Mouse (Mus musculus) embryo, embryonic 11 days (tissue): Measurements from ENCODE around the gene Rhoh.

Experiments
- DNase-seq: peaks from one replicate; pipeline ENCODE4 v3.0.0-alpha.2; 2015

The Rhoh gene

DNA sequence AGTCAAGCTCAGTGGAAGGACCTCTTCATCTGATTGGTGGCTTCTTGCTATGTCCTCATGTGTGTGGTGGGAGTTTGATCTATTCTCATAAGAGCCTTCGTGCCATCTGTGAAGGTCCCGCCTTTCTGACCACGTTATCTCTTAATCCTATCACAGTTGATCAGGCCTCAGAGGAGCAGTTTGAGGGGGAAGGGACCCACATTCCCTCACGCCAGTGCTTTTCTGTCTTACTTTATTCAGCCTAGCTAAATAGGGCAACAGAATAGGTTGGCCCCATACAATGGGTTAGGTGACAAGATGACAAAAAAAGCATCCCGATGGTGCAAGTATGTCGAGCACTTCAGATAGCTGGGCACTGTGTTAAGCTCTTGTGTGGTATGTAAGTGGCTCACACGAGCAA lies 34.8 kb downstream of the Rhoh start:
- no peak for DNase-seq

DNA sequence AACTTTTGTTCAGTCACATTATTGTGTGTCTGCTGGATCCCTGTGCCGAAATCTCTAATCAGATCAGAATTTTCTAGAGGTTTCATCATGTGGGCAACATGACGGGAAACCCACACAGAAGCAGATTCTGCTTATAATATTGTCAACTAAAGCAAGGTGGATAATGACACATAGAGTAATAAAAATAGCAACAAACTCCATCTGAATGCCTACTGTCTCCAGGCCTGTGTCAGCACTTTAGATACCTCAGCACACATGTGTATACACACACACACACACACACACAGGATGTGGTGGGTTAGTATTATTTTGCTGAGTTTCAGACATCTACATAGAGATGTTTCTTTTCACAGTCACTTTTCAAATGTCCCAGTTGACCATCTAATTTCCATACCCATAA lies 36.7 kb downstream of the Rhoh start:
- DNase-seq: no peak

DNA sequence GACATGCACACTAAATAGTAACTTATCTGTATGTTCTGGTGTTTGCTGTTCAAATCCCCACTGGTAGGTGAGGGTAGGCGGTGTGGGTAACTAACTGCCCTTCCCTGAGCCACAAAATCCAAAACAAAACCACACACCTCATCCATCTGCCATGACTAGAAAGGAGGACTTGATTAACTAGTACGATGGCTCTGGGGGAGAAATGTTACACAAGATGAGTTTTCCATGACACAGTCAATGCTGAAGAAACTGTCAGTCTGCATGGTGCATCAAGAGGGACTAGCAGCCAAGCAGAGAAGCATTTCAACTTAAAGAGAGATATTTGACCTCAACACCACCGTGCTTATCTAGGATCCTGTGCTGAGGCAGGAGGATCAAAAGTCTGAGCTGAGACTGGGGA lies 37.7 kb downstream of the Rhoh start:
- DNase-seq: no peak

DNA sequence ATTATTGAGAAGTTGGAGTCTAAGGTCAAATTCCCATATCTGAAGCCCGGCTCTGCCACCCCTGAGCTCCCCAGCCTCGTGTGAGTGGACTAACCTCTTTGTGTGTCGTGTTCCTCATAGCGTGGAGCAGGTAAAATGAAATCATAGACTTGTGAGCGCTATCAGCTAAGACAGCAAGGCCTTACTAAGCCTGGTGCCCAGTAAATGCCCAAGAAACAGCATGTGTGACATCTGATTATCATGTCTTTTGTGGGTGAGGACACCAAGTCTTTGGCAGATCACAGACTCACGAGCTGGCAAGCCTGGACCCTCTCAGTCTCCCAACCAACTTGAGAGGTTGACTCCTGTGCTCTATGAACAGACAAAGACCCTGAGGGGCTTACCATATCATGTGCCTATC lies 39.1 kb downstream of the Rhoh start:
- no peak for DNase-seq

DNA sequence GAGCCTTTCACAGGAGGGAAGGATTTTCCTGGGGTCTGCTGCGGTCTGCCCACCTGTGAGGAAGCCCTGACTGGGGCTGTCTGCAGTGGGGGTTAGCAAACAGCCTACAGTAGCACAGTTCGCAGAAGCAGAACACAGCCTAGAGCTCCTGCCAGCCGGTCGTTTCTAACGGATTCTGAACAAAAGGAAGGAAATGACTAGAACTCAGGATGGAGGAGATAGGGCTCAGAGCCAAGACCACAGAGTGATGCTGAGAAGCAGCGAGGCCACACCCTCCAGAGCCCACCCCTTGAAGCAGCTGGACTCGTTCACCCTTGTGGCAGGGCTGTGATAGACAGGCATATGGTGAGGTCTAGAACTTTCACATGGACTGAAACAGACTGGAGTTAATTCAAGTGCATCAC lies 39.9 kb downstream of the Rhoh start:
- DNase-seq: no peak

DNA sequence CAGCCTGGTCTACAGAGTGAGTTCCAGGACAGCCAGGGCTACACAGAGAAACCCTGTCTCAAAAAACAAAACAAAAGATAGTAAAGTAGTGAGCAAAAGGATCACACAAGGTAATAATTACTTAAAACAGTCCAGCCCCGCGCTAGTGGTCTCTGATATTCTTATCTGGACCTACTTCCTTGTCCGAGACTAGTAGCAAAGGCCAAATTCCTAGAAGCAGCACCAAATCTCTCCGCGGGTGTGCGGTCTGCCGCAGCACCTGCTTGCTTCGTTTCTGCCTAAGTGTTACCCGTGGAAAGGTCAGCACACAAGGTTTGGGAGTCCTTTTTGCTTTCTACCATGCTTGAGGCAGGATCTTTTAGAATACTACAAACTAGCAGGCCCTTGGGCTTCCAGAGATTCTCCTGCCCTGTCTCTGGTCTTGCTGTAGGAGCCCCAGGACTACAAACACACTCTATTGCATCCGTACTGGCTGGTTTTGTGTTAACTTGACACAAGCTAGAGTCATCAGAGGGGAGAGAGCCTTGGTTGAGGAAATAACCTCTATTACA lies 40.9 kb downstream of the Rhoh start:
- DNase-seq: no peak

DNA sequence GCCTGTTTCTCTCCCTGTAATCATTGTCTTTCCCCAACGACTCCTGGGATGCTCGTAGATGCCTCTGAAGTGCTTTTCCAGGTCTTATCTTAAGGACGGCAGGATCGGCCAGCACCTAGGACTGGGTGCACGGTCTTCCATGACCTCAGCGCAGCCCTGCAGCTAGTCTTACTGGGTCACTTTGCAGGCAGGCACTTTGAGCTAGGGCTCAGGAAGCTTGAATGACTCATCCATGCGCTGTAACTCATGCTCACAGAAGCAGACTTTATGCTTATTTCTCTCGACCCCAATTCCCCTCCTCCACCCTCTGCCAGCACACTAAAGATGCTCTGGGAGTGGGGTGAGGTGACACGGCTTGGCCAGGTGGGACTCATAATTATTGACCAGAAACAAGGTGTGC lies 41.8 kb downstream of the Rhoh start:
- no peak for DNase-seq

DNA sequence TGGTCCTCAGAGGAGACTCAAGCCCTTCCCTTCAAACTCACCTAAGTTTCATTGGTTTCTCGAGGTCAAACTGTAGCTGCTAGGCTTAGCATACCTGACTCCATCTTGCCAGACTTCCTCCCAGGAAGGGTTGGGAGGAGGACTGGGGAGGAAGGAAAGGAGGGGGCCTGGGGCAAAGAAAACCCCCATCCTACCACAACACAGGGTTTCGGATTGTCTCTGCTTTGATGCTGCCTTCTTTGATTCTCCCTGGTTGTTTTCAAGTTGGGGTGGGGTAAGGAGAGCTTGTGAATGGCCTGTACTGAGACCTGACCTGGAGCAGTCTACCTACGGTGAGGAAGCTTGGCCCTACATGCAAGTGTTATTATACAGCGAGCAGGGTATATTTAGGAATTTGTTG lies 43.5 kb downstream of the Rhoh start:
- DNase-seq: no peak

DNA sequence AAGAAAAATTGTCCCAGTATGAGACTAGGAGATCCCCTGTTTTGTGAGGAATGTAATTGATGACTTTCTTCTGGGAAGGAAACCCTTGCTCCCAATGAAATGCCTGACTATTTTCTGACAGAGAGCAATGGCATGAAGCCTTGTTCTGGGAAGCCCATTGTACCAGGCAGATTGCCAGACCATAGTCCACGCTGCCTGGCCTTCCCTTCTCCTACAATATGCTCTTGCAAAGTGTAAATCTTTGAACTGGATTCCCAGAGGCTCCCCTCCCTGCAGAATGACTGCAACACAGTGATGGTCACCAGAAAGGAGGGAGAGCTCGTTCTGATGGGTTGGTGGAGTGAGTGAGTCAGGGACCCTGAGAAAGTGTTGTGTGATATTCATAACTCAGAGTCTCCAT lies 47.7 kb downstream of the Rhoh start:
- no peak for DNase-seq

DNA sequence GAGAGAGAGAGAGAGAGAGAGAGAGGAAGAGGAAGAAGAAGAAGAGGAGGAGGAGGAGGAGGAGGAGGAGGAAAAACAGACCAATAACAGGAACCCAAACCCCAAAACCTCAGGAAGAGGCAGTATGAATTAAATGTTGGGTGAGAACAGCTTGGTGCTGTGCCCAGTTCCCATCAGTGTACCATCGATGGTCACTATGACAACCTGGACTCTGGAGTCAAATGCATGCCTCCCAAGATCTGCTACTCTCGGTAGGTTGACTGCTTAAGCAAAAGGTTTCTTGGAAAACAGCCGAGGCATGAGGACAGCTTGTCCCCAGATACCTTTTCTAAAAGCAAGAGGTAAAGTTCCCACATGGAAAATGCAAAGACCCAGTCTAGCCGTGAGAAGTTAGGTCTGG lies 48.3 kb downstream of the Rhoh start:
- no peak for DNase-seq

DNA sequence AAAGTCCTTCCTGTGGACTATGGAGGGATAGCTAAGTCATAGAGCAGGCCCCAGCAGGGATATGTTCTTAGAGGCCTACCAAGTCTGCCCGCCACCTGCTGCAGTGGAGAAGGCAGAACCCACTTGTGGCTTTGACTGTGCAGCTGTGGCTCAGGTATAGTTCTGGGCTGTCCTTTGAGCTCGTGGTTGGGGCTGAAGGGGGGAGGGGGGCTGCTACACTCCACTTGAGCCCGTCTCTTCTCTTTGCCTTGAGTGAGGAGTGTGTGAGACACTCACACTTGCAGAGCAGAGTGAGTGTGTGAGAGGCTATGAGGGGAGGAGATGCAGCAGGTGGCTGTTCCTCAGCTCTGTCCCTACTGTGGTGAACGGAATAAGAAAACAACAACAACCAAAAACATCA lies 49.4 kb downstream of the Rhoh start:
- no peak for DNase-seq

DNA sequence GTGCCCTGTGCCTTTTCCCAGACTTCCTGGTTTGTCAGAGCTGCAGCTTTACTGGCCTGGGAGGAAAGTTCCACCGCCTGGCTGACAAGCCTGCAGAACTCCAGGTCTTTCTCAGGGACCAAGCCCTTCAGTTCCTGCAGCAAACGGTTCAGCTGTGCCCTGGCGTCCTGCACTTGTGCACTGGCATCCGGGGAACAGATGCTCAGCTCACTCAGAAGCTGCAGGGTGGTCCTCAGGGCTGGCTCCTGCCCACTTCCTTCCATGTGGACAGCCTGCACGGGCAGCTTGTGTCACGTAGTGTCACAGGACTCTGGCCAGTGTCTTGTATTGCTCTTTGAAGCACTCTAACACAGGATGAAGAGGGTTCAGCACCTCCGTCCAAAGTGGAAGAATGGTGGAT lies 50.7 kb downstream of the Rhoh start:
- no peak for DNase-seq

DNA sequence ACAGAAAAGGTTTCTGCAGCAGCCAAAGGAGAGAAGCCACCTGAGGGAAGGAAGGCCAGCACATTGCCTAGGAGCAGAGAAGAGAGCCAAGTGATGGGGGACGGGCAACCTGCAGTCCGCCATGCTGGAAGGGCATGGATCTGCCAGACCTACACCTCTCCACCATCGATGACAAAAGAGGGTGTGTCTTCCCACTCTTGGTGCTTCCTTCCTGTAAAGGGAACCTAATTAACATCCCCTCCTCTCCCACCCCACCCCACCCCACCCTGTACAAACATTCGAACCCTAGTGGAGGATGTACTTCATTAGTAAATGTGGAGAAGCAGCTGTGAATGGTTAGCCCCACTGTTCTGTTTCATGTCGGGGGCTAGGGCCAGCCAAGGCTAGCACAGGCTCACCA lies 51.2 kb downstream of the Rhoh start:
- DNase-seq: no peak

DNA sequence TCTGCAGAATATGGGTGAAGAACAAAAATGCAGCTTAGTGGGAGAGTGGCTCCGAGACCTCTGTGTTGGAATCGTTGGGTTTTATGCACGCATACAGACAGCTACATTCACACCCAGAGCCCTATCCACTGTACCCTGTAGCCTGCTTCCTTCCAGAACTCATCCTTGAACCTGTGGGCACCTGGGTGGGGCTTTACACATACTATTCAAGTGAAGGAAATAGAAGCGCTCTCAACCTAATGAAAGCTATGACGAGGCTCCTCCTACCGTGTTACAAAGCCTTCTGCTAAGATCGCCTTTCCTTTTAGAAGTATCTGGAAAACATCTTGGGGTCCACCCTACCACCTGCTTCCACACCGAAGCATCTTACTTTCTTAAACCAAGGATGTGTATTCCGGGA lies 52.1 kb downstream of the Rhoh start:
- DNase-seq: no peak

DNA sequence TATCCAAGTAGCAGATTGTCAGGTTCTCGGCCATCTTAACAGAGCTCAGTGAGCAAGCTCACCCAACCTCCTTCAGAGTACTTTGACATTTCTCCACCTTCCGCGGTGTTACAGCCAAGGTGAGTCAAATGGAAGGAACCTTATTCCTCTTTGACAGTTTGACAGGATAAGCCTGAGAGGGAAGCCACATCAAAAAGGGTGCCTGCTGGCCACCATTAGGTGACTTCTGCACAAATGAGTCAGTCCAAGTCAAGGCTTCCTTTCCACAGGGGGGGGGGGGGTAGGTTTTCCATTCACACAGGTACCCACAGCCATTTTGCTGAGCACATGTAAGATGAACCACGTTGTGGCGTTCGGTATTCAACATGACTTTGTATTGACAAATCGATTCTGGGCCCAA lies 53.3 kb downstream of the Rhoh start:
- no peak for DNase-seq

DNA sequence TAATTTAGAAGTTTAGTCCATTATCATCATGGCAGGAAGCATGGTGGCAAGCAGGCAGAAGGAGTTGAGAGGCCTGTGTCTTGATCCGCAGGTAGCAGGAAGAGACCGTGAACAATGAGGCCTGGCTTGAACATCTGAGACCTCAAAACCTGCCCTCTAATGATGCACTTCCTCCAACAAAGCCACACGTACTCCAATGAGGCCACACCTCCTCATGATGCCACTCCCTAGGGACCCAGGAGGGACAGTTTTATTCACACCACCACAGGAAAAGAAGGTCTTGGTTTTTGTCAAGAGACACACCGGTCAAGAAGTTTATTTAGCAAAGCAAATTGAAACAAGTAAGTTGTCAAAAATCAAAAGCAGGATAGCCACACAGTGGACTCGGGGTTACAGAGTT lies 55.9 kb downstream of the Rhoh start:
- DNase-seq: no peak

DNA sequence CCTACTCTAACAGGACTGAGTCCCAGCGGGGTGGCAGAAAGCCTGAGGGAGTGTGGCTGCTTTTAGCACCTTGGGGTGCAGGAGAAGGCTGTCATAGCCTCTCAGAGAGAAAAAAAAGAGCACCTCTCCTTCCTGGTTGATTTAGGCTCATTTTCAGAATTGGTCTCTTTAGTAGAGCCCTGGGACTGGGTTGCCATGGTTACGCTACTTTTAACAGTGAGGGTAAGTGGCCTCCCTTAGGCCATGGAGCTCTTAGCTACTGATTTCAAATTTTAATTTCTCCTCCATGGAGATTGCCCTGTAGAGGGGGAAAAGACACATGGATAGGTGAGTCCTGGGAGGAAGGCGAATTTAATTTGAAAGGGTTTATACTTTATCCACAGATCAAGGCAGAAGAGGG lies 57.6 kb downstream of the Rhoh start:
- peak; percentile 42 for DNase-seq

DNA sequence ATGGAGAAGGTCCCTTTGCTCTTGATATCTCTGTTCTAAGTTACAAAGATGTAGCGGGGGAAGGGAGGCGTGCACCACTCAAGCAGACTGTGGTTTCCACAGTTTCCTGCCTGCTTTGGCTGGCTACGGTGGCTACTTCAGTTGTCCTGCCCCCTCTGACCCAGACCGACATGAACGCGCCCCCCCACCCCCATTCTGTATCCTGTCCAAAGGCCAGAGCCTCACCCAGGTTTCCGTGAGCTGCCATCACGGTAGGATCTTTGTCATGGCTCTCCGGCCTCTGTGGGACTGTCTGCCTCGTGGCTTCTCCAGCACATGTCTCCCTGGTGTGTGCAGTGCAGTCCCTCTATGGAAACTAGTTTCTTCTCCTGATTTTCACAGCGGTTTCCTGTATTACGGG lies 58.3 kb downstream of the Rhoh start:
- DNase-seq: no peak

DNA sequence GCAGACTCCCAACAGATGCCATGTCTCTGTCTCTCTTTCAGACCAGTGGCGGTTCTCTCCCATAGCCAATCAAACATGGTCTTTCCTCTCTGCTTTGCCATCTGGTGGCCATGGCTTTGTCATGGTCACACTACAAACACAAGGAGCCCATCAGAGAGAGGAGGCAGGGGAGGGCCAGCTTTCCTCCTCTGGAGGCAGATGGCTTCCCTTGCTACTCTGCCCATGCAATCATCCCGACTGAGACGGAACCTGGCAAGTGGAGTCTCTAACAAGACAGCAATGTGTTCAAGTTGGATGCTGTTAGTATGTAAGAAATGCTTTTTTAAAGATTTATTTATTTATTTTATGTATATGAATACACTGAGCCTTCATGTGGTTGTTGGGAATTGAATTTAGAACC lies 58.9 kb downstream of the Rhoh start:
- no peak for DNase-seq

DNA sequence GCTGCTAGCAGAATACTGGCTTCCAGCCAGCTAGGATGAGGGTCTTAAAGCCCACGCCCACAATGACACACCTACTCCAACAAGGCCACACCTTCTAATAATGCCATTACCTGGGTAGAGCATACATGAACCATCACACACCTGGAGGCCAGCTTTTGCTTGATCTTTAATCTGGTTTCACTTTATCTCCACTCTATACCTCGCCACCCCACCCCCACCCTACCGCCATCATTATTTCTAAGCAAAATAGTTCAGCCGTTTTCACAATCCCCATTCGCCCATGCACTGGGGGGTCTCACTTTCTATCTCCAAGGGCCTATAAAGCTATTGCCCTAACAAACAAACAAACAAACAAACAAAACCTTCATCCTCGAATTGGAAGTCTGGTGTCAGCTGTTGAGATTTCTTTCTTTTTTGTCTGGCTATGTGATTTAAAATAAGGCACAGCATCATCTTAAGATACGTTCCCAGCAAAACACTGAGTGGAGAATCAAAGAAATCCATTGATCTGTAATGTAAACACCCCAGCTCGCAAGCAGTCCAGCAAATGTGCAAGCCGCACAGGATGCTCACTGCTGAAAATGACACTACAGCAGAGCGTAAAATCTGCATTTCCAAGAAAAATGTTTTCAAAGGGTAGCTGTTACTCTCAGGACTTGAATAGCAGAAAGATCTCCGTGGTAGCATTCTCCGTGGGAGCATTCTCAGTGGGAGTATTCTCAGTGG lies 59.9 kb downstream of the Rhoh start:
- DNase-seq: no peak

DNA sequence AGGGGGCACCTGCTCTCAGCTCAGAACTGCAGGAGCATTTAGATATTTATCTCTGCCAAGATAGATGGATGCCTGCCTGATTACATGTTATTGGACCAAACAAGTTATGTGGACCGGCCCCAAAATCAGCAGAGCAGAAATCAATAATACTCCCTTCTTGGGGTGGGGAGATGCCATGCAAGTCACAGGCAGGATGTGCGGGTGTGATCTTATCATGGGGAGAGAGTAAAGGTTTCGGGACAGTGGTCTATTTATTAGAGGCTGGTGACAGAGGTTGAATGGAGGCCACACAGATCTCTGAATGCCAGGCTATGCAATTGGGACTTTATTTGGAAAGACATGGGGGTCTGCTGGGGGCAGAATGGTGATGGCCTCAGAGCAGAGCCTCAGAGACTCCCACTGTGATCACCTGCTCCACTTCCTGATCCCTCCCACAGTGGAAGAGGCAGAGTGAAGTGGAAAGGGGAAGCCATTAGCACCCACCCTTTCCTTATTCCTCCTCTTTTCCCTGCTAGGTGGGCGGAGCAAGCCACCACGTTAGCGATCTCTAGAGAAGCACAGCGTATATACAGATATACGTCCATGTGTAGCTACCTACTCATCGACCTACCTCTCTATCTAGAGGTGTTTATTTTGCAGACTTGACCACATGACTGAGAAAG lies 60.6 kb downstream of the Rhoh start:
- DNase-seq: no peak

DNA sequence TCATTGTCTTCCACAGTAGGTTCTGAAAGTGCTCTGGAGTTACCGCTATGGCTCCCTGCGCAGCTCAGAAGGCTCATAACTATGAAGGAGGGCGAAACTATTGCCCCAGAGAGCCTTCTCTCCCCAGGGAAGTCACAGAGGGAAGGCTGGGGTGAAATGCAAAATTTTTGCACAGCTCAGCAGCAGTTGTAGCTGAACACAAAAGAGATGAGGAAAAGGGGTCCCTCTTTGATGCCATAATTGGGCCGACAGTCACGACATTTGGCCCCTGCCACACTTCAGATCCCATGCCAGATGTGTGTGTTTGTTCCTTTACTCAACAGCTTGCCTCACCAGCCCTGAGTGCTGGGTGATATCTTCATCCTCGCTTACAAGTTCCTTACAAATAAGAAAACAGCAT lies 65.7 kb downstream of the Rhoh start:
- no peak for DNase-seq

DNA sequence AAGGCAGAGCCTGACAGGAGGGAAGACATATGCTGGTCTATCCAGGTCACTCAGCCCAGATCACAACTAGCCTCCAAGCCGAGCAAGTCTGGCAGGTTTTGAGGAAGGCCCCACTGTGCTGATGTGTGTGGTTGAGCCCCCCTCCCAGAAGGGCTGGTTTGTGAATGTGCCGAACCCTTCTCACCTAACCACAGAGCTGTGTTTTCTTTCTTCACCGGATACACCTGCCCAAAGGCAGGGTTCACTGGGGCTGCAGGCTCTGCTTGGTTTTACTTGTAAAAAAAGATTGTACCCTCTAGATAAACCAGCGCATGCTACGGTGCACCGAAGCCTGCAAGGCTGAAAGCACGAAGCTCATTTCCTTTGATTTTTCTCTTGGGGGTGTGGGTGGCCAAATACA lies 68.1 kb downstream of the Rhoh start:
- no peak for DNase-seq

DNA sequence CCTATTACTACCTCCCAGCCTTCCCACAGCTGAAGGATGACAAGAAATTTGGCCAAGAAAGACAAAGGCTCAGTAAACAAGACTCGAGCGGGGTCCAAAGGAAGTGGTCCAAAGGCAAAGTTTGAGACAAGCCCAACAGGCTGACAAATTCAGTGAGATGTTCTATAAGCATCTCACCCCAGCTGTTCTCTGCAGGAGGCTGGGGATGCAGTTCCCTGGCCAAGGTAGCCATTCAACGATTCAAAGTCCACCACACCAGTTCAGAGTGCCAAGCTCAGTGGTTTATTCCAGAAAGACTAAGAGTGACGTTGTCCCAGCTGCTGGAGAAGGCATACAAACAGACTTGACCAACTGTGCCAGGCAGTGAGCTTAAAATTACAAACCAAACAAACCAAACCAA lies 69.2 kb downstream of the Rhoh start:
- no peak for DNase-seq

DNA sequence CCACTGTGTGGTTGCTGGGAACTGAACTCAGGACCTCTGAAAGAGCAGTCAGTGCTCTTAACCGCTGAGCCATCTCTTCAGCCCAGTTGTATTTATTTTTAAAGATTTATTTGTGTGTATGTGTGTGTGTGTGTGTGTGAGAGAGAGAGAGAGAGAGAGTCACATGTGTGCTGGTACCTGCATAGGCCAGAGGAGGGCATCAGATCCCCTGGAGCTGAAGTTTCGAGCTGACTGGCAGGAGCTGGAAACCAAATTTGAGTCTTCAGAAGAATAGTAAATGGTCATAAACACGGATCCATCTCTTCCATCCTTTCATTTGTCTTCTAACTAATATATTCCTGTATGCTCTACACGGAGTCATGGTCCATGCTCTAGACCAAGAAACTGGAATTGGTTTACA lies 72.2 kb downstream of the Rhoh start:
- DNase-seq: no peak
